In the genomic region with DNA sequence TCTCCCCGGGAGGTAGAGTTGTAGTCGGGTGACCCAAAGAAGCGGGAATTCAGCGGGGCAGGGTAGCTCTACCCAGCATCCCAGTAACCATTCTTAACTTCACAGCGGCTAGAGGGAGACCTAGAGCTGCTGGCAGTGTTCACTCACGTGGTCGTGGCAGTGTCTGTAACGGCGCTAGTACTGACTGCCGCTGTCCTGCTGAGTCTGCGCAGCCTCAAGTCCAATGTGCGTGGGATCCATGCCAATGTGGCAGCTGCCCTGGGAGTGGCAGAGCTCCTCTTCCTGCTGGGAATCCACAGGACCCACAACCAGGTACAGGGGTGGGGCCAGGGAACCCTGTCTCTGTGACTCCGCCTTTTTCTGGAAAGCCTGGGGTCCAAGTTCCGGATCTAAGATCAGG, we compare ENCODE assay signal across 8 mouse cellular contexts. TPM values are rescaled to one million over a fixed set of nuclear protein-coding genes. Genes with fewer than 3 reads are reported as not detected.
DNase-seq lines count a peak whose midpoint lies in the region; ATAC-seq and TF ChIP-seq lines count a peak whose summit lies in the region.

No protein-coding gene starts in this region.

- no peak overlapping the region; the same call in 1 of the 2 replicates for H3K4me2 ChIP-seq in hindbrain, embryonic 16.5 days (ENCODE audit: low read length)

- peak; percentile 57; the same call in 1 of the 2 replicates for ATAC-seq in hindbrain, embryonic 16.5 days
- peak; percentile 51; the same call in 1 of the 2 replicates for ATAC-seq in megakaryocyte, adult 5-6 weeks (ENCODE audit: poor library complexity, severe bottlenecking)
- ATAC-seq in CD4-positive, CD25-positive, alpha-beta regulatory T cell, adult 4 months, result no peak
- no peak for ATAC-seq in erythroid progenitor cell, adult 5-6 weeks (replicated peaks; ENCODE audit: low FRiP score, poor library complexity, severe bottlenecking)

- 18% methylated on average over 14 of the region's 14 CpGs for WGBS in hindbrain, embryonic 16.5 days

- no peak overlapping the region for H3K9ac ChIP-seq in hindbrain, embryonic 16.5 days (ENCODE audit: low read depth, low read length)

- H3K4me3 ChIP-seq in hindbrain, embryonic 16.5 days (ENCODE audit: low read length), result no peak overlapping the region
- no peak overlapping the region for H3K4me3 ChIP-seq in left cerebral cortex, adult 2 months

- no peaks in the 10 kb centered on the region for H3K27me3 ChIP-seq in hindbrain, embryonic 16.5 days (replicated peaks; ENCODE audit: control insufficient read depth, insufficient read depth, low read length)

- peaks cover 4% of the 10 kb centered on the region; the same call in 1 of the 2 replicates for H3K4me1 ChIP-seq in hindbrain, embryonic 16.5 days (ENCODE audit: control insufficient read depth, insufficient read depth, low read depth, low read length)

- H3K9me3 ChIP-seq in hindbrain, embryonic 16.5 days (ENCODE audit: control insufficient read depth, low read length), result no peaks in the 10 kb centered on the region

- intact Hi-C loops in left cerebral cortex, adult 2 months (cut with DNase I), result no loop called here

- H3K36me3 ChIP-seq in hindbrain, embryonic 16.5 days (ENCODE audit: control insufficient read depth, insufficient read depth, low read length), result peaks cover 45% of the 10 kb centered on the region

- H3K27ac ChIP-seq in hindbrain, embryonic 16.5 days (ENCODE audit: low read depth, low read length), result no peak overlapping the region
- no peak overlapping the region for H3K27ac ChIP-seq in left cerebral cortex, adult 2 months

- peak; percentile 58 for DNase-seq in R1 (ENCODE audit: low read depth, low spot score)
- DNase-seq in cerebellum, adult 9-10 months, result peak; percentile 86
- DNase-seq in gastrocnemius, adult 18-20 months (ENCODE audit: low spot score), result peak; percentile 66
- peak; percentile 53 to 54 for DNase-seq in left cerebral cortex, adult 2 months (ENCODE audit: extremely low spot score in 1 of 2, low spot score in 2 of 2)

- peak; percentile 49 for TF ChIP-seq CTCF in left cerebral cortex, adult 2 months (IDR thresholded peaks at IDR 0.05)

RNA-seq across cellular contexts. Expression of a gene that starts 10.1 kb away (rescaled TPM):
- 10 to 100 TPM; 14.0 to 14.6 TPM for total RNA-seq in gastrocnemius, adult 18-20 months (2021)
- polyA plus RNA-seq in hindbrain, embryonic 16.5 days (2015; fragmentation: Nextera tagmentation; extraction: Ambion mirVana), result 21.9 and 22.2 TPM in 2 replicates
- total RNA-seq in left cerebral cortex, adult 2 months (2021), result 10 to 100 TPM; 17.1 to 17.8 TPM
- 10.0 and 14.2 TPM in 2 replicates for total RNA-seq in megakaryocyte, adult 5-6 weeks (2015)
- 2.7 and 4.5 TPM in 2 replicates for total RNA-seq in megakaryocyte, adult 5-6 weeks (2017)
- polyA plus RNA-seq in CD4-positive, CD25-positive, alpha-beta regulatory T cell, adult 4 months (2017; shearing (Covaris generic)), result 10 to 100 TPM in 1 of 2 experiments, 1 to 10 TPM in 1; 8.2 to 24.2 TPM
- not detected in 2 replicates for total RNA-seq in erythroid progenitor cell, adult 5-6 weeks (2015; ENCODE audit: low replicate concordance)
- total RNA-seq in erythroid progenitor cell, adult 5-6 weeks (2017; ENCODE audit: low replicate concordance), result not detected in 2 replicates

RNA-seq across cellular contexts. Expression of a gene that starts 16.9 kb away (rescaled TPM):
- total RNA-seq in gastrocnemius, adult 18-20 months (2021), result under 1 TPM in 1 of 2 experiments, not detected in 1; 0.02 TPM
- 11.6 and 12.8 TPM in 2 replicates for polyA plus RNA-seq in hindbrain, embryonic 16.5 days (2015; fragmentation: Nextera tagmentation; extraction: Ambion mirVana)
- 10 to 100 TPM; 65.1 to 75.0 TPM for total RNA-seq in left cerebral cortex, adult 2 months (2021)
- total RNA-seq in megakaryocyte, adult 5-6 weeks (2015), result 3.9 and 5.7 TPM in 2 replicates
- total RNA-seq in megakaryocyte, adult 5-6 weeks (2017), result 2.4 and 3.3 TPM in 2 replicates
- under 1 TPM in 1 of 2 experiments, not detected in 1; 0.05 TPM for polyA plus RNA-seq in CD4-positive, CD25-positive, alpha-beta regulatory T cell, adult 4 months (2017; shearing (Covaris generic))
- total RNA-seq in erythroid progenitor cell, adult 5-6 weeks (2015; ENCODE audit: low replicate concordance), result 2.9 and 4.3 TPM in 2 replicates
- total RNA-seq in erythroid progenitor cell, adult 5-6 weeks (2017; ENCODE audit: low replicate concordance), result 0.51 and 0.61 TPM in 2 replicates

RNA-seq across cellular contexts. Expression of a gene that starts 34.8 kb away (rescaled TPM):
- 1 to 10 TPM; 4.4 TPM for total RNA-seq in gastrocnemius, adult 18-20 months (2021)
- 32.2 and 35.1 TPM in 2 replicates for polyA plus RNA-seq in hindbrain, embryonic 16.5 days (2015; fragmentation: Nextera tagmentation; extraction: Ambion mirVana)
- 10 to 100 TPM; 64.7 to 68.0 TPM for total RNA-seq in left cerebral cortex, adult 2 months (2021)
- total RNA-seq in megakaryocyte, adult 5-6 weeks (2015), result 13.9 and 19.3 TPM in 2 replicates
- 11.5 and 14.8 TPM in 2 replicates for total RNA-seq in megakaryocyte, adult 5-6 weeks (2017)
- 1 to 10 TPM; 7.5 to 7.8 TPM for polyA plus RNA-seq in CD4-positive, CD25-positive, alpha-beta regulatory T cell, adult 4 months (2017; shearing (Covaris generic))
- 2.9 and 6.1 TPM in 2 replicates for total RNA-seq in erythroid progenitor cell, adult 5-6 weeks (2015; ENCODE audit: low replicate concordance)
- 9.8 and 20.6 TPM in 2 replicates for total RNA-seq in erythroid progenitor cell, adult 5-6 weeks (2017; ENCODE audit: low replicate concordance)

RNA-seq across cellular contexts. Expression of a gene that starts 59.4 kb away (rescaled TPM):
- total RNA-seq in gastrocnemius, adult 18-20 months (2021), result 10 to 100 TPM; 14.9 TPM
- polyA plus RNA-seq in hindbrain, embryonic 16.5 days (2015; fragmentation: Nextera tagmentation; extraction: Ambion mirVana), result 178 and 185 TPM in 2 replicates
- total RNA-seq in left cerebral cortex, adult 2 months (2021), result 100 to 1,000 TPM; 143 to 164 TPM
- 10.6 and 15.8 TPM in 2 replicates for total RNA-seq in megakaryocyte, adult 5-6 weeks (2015)
- 30.6 and 35.4 TPM in 2 replicates for total RNA-seq in megakaryocyte, adult 5-6 weeks (2017)
- 10 to 100 TPM; 20.1 to 27.6 TPM for polyA plus RNA-seq in CD4-positive, CD25-positive, alpha-beta regulatory T cell, adult 4 months (2017; shearing (Covaris generic))
- 16.2 and 32.7 TPM in 2 replicates for total RNA-seq in erythroid progenitor cell, adult 5-6 weeks (2015; ENCODE audit: low replicate concordance)
- total RNA-seq in erythroid progenitor cell, adult 5-6 weeks (2017; ENCODE audit: low replicate concordance), result 32.5 and 80.9 TPM in 2 replicates

Comparison
In these comparisons a context has a peak if more than half of its experiments do, and no peak if none do; other contexts are left out.
1. ATAC-seq: peak in hindbrain, embryonic 16.5 days (single experiment) and megakaryocyte, adult 5-6 weeks (single experiment); none in CD4-positive, CD25-positive, alpha-beta regulatory T cell, adult 4 months (single experiment) and erythroid progenitor cell, adult 5-6 weeks (single experiment).
2. RNA of a gene that starts 16.9 kb away (total RNA-seq): 65.1 to 75.0 TPM in left cerebral cortex, adult 2 months; 2.4 to 5.7 TPM in megakaryocyte, adult 5-6 weeks, 0.51 to 4.3 TPM in erythroid progenitor cell, adult 5-6 weeks and 0.02 TPM in gastrocnemius, adult 18-20 months; every median in the first group is over 4 times any median in the second.
3. Peak in every context shown above with its lines, with median percentiles within 50 percentile points of each other: DNase-seq.